Mouse (Mus musculus) adrenal gland, postnatal 10 days (tissue): ENCODE results near the gene Prkca. TPM values are rescaled to one million over a fixed set of nuclear protein-coding genes. Genes with fewer than 3 reads are reported as not detected.

ENCODE experiments used
- DNase-seq: peaks from one replicate; pipeline ENCODE4 v3.0.0; 2021; ENCODE audit warnings: mixed read lengths
- long read RNA-seq, 2 experiments: library from polyadenylated mRNA; stranded (forward); transcript quantifications; one replicate each; pipeline ENCODE4 v2.0.0; 2021
- total RNA-seq, 2 experiments: library from RNA; stranded (reverse); gene quantifications; 2 replicates each; pipeline ENCODE4 v1.2.3; 2021

Gene Prkca
- 10 to 100 TPM; 10.3 to 16.3 TPM for total RNA-seq
- long read RNA-seq, experiment 1, full-length matches to known transcripts: 1 of 3 reads
- long read RNA-seq, experiment 1, partial matches to known transcripts: 0 of 3 reads
- long read RNA-seq, experiment 1, other reads (novel, unspliced or antisense): 2 of 3 reads
- long read RNA-seq, experiment 2, full-length matches to known transcripts: 1 of 4 reads
- long read RNA-seq, experiment 2, partial matches to known transcripts: 0 of 4 reads
- long read RNA-seq, experiment 2, other reads (novel, unspliced or antisense): 3 of 4 reads

- peak; percentile 96 for DNase-seq
Measured at GRCm38 (mm10) chr11:108343789-108344462, at the start of gene Prkca. Prkca (minus strand) TSS chr11:108343928.

DNA sequence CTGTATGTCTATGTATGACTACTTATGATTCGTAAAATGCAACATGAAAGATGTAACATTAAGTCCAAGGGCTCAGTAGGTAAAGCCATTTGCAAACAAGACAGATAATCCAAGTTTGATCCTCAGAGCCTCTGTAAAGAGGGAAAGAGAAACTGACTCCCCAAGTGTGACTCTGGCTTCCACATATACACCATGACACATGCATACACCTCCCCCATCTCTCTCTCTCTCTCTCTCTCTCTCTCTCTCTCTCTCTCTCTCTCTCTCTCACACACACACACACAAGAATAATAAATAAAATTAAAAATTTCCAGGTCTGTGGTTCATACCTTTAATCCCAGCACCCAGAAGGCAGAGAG is 41.9 kb upstream of the Prkca start:
- DNase-seq: no peak

GRCm38 (mm10) chr11:108384920-108385665 is 41.4 kb upstream of the Prkca start:
- DNase-seq: no peak

DNA sequence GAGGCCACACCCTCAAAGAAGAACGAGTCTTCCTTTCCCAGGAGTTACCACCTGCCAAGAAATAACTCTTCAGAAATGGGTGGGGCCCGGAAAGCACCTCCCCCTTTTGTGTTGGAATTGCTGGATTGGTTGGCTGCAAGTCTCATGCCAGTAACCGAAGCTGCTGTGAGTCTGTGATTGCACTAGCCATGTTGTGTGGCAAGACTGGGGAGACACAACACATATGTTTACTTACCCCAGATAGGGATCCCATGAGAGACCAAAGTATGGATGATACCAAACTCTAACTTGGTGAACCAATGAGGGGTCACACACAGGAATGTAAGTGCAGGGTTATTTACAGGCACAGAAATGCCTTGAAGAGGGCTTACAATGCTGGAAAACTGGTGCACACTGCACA is 38.9 kb upstream of the Prkca start:
- no peak for DNase-seq

DNA sequence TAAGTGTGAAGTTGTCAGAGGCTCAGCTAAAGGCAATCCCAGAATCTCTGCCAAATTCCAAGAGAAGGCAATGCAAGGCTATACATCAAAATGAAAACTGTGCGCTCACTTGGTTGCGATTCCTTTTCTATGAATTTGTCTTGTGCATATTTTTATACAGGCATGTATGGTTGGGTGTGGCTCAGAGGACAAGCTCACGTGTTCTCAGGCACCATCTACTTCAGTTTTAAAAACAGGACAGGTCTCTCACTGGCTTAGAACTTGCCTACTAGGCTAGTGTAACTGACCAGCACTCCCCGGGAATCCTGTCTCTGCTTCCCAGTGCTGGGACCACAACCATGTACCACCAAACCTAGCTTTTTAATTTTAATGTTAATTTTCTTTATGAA is 34.6 kb upstream of the Prkca start:
- DNase-seq: no peak

DNA sequence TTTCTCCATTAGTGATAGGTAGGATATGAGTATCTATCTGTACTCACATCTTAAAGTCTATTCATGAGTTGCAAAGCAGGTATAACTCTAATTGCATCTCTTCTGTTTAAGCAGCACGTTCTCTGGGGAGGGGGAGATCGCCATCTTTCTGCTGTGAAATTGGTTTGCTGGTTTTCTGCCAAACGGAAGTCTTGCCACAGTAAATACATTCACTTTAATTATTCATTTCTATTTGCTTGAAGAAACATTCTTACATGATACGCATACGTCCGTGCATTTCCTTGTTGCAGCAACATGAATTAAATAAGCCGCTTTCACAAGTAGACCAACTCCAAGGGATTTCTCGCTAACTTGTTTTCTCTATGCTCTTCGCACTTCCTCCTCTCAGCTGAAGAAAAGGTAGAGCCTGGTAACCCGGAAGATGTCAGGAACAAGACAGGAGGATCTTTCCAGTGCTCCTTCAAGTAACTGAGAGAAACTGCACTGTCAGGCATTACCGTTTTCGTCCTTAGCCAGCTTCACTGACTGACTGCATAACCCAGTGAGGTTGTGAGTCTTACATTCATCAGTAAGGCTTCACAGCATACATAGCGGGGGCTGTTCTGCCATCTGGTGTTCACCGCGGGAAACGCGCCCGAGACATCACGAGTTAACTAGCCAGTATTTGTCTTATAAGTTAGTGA is 34.1 kb upstream of the Prkca start:
- DNase-seq: peak; percentile 83

- DNase-seq: no peak
Measured at GRCm38 (mm10) chr11:108376815-108377214, 33.1 kb upstream of the Prkca start.

GRCm38 (mm10) chr11:108367046-108367445 is 23.3 kb upstream of the Prkca start:
- no peak for DNase-seq

DNA sequence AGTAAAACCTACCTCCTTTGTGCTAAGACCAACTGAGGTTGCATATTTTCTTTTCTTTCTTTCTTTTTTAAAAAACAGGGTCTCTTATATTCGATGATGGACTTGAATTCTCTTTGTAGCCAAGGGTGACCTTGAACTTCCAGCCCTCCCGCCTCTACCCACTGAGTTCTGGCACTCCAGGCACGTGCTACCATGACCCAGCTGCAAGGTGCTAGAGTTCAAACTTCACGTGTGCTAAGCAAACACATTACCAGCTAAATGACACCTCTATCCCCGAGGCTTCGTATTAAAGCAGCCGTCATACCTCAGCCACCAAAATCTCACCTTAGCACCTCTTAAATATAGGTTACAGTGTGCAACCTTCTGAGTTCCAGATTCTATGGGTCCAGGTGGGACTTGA is 21.9 kb upstream of the Prkca start:
- no peak for DNase-seq

GRCm38 (mm10) chr11:108364945-108365589 is 21.3 kb upstream of the Prkca start:
- DNase-seq: peak; percentile 59

DNA sequence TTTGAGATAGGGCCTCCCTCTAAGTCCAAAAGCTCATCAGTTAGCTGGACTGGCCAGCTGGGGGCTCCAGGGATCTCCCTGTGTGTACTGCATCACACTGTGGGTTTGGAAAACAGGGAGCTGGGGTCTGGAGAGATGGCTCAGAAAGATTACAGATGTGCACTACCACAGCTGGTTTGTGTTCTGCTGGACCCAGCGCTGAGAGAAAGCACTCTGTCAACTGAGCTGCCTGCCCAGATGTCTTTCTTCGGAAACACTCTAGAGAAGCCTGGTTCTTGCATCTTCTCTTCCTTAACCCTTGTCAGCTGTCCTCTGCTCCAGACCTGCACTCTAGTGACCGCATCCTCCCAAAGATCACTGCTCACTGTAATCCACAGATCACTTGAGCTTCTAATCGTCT is 20.3 kb upstream of the Prkca start:
- DNase-seq: no peak

GRCm38 (mm10) chr11:108362965-108363364 is 19.2 kb upstream of the Prkca start:
- no peak for DNase-seq

DNA sequence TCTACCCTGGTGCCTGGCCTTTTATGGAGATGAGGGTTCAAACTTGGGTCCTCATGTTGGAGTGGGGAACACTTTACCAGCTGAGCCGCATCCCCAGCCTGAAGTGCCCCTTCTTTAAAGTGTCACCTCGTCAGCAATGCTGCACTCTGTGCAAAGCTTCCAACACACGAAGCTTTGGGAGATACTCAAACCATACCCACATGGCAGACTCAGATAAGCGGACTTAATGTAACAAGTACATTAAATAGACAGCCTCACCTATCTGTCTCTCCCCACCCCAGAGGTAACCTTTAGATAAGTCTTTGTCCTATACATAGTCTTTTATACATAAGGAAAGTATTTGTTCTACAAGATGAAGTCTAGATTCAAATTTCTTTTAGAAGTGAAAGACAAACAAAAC is 17.3 kb upstream of the Prkca start:
- DNase-seq: no peak

- DNase-seq: no peak
Measured at GRCm38 (mm10) chr11:108358911-108359310, 15.2 kb upstream of the Prkca start.

DNA sequence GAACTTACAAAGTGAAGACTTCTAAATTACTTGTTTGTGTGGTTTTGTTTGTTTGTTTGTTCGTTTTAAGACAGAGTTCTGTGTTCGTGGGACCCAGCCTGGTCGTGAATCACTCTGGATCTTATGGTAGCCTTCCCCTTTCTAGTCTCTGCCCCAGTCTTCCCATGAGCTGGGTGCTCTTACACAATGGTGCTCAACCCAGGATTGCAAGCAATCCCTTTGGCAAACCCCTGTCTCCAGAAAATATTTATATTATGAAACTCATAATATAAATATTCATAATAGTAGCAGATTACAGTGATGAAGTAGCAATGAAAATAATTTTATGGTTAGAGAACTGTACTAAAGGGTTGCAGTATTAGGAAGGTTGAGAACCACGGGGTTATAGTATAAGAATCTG is 12.3 kb upstream of the Prkca start:
- DNase-seq: no peak

- DNase-seq: no peak
Measured at GRCm38 (mm10) chr11:108352842-108353388, 9.2 kb upstream of the Prkca start.

DNA sequence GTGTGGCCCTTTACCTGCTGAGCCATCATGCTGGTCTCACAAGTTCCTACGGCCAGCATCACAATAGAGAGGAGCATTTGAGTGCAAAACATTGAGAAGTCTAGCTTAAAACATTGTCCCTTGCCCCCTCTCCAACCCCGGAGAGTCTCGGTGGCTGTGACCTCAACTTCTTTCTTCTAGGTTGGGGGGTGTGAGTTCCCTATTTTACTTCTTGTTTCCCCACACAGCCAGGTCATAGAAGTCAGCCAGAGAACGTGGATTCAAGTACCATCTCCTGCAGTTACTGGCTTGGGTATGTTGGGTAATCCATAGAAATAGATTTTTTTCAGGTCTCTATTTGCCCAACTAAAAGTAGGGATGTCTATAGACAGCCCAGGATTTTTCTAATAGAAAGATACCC is 7.1 kb upstream of the Prkca start:
- DNase-seq: no peak

GRCm38 (mm10) chr11:108345321-108345720 is 1.6 kb upstream of the Prkca start:
- no peak for DNase-seq

GRCm38 (mm10) chr11:108344759-108345158 is 1.0 kb upstream of the Prkca start:
- DNase-seq: no peak

DNA sequence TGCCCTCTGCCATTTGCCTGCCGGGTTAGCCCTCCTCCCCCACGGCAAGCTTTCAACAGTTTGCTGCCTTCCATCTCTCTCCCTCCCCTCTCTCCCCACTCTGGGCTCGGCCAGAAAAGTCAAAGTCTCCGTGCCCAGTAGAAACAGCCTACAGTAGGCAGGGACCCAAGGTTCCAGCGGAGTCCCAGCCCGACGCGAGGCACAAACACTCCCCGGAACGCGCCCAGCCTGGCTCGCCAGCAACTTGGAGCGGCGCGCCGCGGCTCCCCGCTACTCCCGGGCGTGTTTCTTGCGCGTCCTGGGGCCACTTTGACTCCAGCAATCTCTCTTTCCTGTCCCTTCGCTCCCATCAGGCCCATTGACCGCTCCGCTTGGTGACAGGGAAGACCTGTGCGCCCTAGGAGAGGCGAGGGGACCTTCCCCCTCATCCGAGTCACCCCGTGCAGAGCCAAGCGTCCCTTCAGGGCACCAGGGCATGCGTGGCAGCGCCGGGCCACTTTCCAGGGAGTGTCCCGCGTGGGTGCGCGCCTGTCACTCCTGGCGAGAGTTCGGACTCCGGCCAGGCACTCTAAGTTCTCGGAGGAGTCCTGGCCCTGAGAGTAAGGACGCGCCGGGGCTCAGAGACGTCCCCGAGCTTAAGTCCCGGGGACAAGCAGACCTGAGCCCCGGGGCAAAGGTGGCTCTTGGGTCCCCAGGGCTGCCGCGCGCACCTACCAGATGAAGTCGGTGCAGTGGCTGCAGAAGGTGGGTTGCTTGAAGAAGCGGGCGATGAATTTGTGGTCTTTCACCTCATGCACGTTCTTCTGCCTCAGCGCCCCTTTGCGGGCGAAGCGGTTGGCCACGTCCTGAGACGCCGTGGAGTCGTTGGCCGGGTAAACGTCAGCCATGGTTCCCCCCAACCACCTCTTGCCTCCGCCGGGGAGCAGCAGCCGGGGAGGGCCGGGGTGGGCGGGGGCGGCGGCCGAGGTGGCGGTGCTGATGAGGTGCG is 653 bp downstream of the Prkca start, which contains the start of gene Apoh:
Apoh (plus strand) TSS at position 574 of the 988 bp plus-strand sequence.
- DNase-seq: peak; percentile 72

- no peak for DNase-seq
Measured at GRCm38 (mm10) chr11:108341783-108342182, 1.9 kb downstream of the Prkca start.
